Mouse (Mus musculus): Measurements from ENCODE around the gene Gm9958.

- TF ChIP-seq CTCF (IDR thresholded peaks at IDR 0.05; ENCODE audit: borderline replicate concordance, extremely low read depth, insufficient read depth, insufficient read length) (peak; percentile 3; the same call in 1 of the 2 replicates), POLR2A (IDR thresholded peaks at IDR 0.05; ENCODE audit: borderline replicate concordance, extremely low read depth, insufficient read depth, insufficient read length, poor library complexity, severe bottlenecking) (no peak)
These were observed 38.2 kb downstream of the Gm9958 start for GRCm38 (mm10) chr5:90405210-90405609.

Measured in brain, embryonic 14.5 days (tissue).